Mouse (Mus musculus) CD4-positive naive resting alpha-beta T cell, adult 76 days (primary cell): ENCODE measurements around the gene Zfp341. TPM values are rescaled to one million over a fixed set of nuclear protein-coding genes. Genes with fewer than 3 reads are reported as not detected.

Source experiments
- total RNA-seq: library from RNA; stranded (reverse); gene quantifications from one replicate; pipeline ENCODE4 v1.2.4, GENCODE M21; 2023

Gene Zfp341
- total RNA-seq, result 6.3 TPM

GRCm38 (mm10) chr2:154613118-154614115, at the start of gene Zfp341, which contains the start of gene 4930519P11Rik:
Gene Zfp341 (plus strand): TSS chr2:154613297.
Gene 4930519P11Rik (minus strand): TSS chr2:154613437.

GRCm38 (mm10) chr2:154569836-154570286, 43.2 kb upstream of the Zfp341 start, which contains the start of gene E2f1:
Gene E2f1 (minus strand): TSS chr2:154569892.

GRCm38 (mm10) chr2:154603638-154604153, 9.4 kb upstream of the Zfp341 start, which contains the start of gene Pxmp4:
Gene Pxmp4 (minus strand): TSS chr2:154603708.

GRCm38 (mm10) chr2:154651363-154651762, 38.3 kb downstream of the Zfp341 start, which contains the start of gene Chmp4b:
Gene Chmp4b (plus strand): TSS chr2:154651705.

Other genes with a start within 250 kb of the Zfp341 start
- gene Cdk5rap1, start 240.3 kb upstream of the Zfp341 start, total RNA-seq, result 19.3 TPM
- not detected for gene Snta1, start 205.2 kb upstream of the Zfp341 start, total RNA-seq
- 37.5 TPM for gene Cbfa2t2, start 176.8 kb upstream of the Zfp341 start, total RNA-seq
- gene 1700003F12Rik, start 66.2 kb upstream of the Zfp341 start, total RNA-seq, result 1.8 TPM
- 1.8 TPM for gene Actl10, start 61.5 kb upstream of the Zfp341 start, total RNA-seq
- gene Necab3, start 54.4 kb upstream of the Zfp341 start, total RNA-seq, result 2.8 TPM
- 1.9 TPM for gene E2f1, start 43.4 kb upstream of the Zfp341 start, total RNA-seq
- 5.6 TPM for gene Pxmp4, start 9.6 kb upstream of the Zfp341 start, total RNA-seq
- gene 4930519P11Rik, start 140 bp downstream of the Zfp341 start, total RNA-seq, result not detected
- 193 TPM for gene Chmp4b, start 38.4 kb downstream of the Zfp341 start, total RNA-seq
- gene Gm14214, start 156.7 kb downstream of the Zfp341 start, total RNA-seq, result not detected
- 255 TPM for gene Raly, start 177.8 kb downstream of the Zfp341 start, total RNA-seq
- gene a, start 178.1 kb downstream of the Zfp341 start, total RNA-seq, result not detected